In the genomic region with DNA sequence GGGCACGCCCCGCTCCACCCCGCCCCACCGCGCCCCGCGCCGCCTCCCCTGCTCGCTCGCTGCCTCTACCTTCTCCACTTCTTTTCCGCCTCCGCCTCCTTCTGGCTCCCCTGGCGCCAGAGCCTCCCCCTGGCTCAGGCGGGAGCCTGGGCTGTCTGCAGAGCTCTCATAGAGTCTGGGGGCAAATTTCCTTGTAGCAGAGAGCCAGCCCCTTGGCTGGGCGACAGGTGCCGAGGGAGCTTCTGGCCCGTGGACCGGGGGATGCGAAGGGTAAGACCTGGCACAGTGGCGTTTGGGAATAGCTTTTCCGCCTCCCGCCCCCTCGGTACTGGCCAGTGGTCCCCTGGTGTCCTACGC, we compare ENCODE assay signal across 7 mouse cellular contexts. TPM values are rescaled to one million over a fixed set of nuclear protein-coding genes. Genes with fewer than 3 reads are reported as not detected.
DNase-seq lines count a peak whose midpoint lies in the region; ATAC-seq and TF ChIP-seq lines count a peak whose summit lies in the region.

No protein-coding gene starts in this region.

- no peaks in the 10 kb centered on the region for H3K9me3 ChIP-seq in hindbrain, embryonic 11.5 days (ENCODE audit: control insufficient read depth, low read length)
- H3K9me3 ChIP-seq in midbrain, embryonic 13.5 days, result no peaks in the 10 kb centered on the region

- no peak for TF ChIP-seq POLR2A in lung, adult 2 months (IDR thresholded peaks at IDR 0.05; ENCODE audit: borderline replicate concordance, extremely low read depth, low read depth, low read length)

- peak overlapping the region; percentile 11 for H3K4me3 ChIP-seq in lung, adult 2 months (replicated peaks; ENCODE audit: extremely low read depth, low read depth, low read length)
- H3K4me3 ChIP-seq in hindbrain, embryonic 11.5 days (ENCODE audit: low read depth, low read length), result peak overlapping the region; percentile 74
- H3K4me3 ChIP-seq in midbrain, embryonic 13.5 days (replicated peaks), result peak overlapping the region; percentile 70

- no peak for TF ChIP-seq CTCF in lung, adult 2 months (IDR thresholded peaks at IDR 0.05; ENCODE audit: insufficient read depth, low read length)

- no peak for ATAC-seq in hindbrain, embryonic 11.5 days (ENCODE audit: low FRiP score)
- peak; percentile 83 for ATAC-seq in midbrain, embryonic 13.5 days

- peak overlapping the region; percentile 89 for H3K9ac ChIP-seq in hindbrain, embryonic 11.5 days (ENCODE audit: low read depth, low read length)
- peak overlapping the region; percentile 92 for H3K9ac ChIP-seq in midbrain, embryonic 13.5 days (replicated peaks)

- DNase-seq in lung, adult 2 months, result no peak
- DNase-seq in lung, postnatal 36 days, result no peak
- peak; percentile 92 to 94 for DNase-seq in cerebellum, postnatal 10 days
- DNase-seq in hindbrain, embryonic 11.5 days (ENCODE audit: low spot score), result no peak
- DNase-seq in thymus, postnatal 4 days, result no peak
- DNase-seq in spleen, adult 18-20 months, result no peak

- H3K4me2 ChIP-seq in hindbrain, embryonic 11.5 days (replicated peaks; ENCODE audit: low read depth, low read length), result peak overlapping the region; percentile 86
- peak overlapping the region; percentile 86 for H3K4me2 ChIP-seq in midbrain, embryonic 13.5 days (replicated peaks)

- 1% methylated on average over 24 of the region's 24 CpGs for WGBS in lung, adult 2 months
- WGBS in hindbrain, embryonic 11.5 days, result under 1% methylated on average over 11 of the region's 24 CpGs
- 2% methylated on average over 23 of the region's 24 CpGs for WGBS in midbrain, embryonic 13.5 days

- peaks cover 13% of the 10 kb centered on the region for H3K27me3 ChIP-seq in hindbrain, embryonic 11.5 days (ENCODE audit: control insufficient read depth, insufficient read depth, low read length)
- peaks cover 26% of the 10 kb centered on the region for H3K27me3 ChIP-seq in midbrain, embryonic 13.5 days

- no peaks in the 10 kb centered on the region; the same call in 1 of the 2 replicates for H3K4me1 ChIP-seq in lung, adult 2 months (ENCODE audit: control insufficient read depth, insufficient read depth, low read length)
- 0 out of 2 replicates have a peak, but pooled peaks cover 2% of the 10 kb centered on the region for H3K4me1 ChIP-seq in hindbrain, embryonic 11.5 days (replicated peaks; ENCODE audit: control insufficient read depth, insufficient read depth, low read length)
- H3K4me1 ChIP-seq in midbrain, embryonic 13.5 days (replicated peaks), result peaks cover 14% of the 10 kb centered on the region

- peak overlapping the region; percentile 95 for H3K27ac ChIP-seq in hindbrain, embryonic 11.5 days (ENCODE audit: low read depth, low read length)
- H3K27ac ChIP-seq in midbrain, embryonic 13.5 days, result peak overlapping the region; percentile 95

- no peaks in the 10 kb centered on the region for H3K36me3 ChIP-seq in hindbrain, embryonic 11.5 days (ENCODE audit: control insufficient read depth, insufficient read depth, low read length)
- H3K36me3 ChIP-seq in midbrain, embryonic 13.5 days, result no peaks in the 10 kb centered on the region

RNA-seq across cellular contexts. Expression of a gene that starts 0.5 kb away (rescaled TPM):
- 0.89 and 0.97 TPM in 2 replicates for polyA plus RNA-seq in lung, adult 2 months (2012; rRNA removed)
- polyA plus RNA-seq in hindbrain, embryonic 11.5 days (2014; fragmentation: Nextera tagmentation; extraction: Ambion mirVana), result 24.6 and 25.0 TPM in 2 replicates
- 43.9 and 47.1 TPM in 2 replicates for polyA plus RNA-seq in midbrain, embryonic 13.5 days (2015; fragmentation: Nextera tagmentation; extraction: Ambion mirVana)

Comparison
In these comparisons a context has a peak if more than half of its experiments do, and no peak if none do; other contexts are left out.
1. DNase-seq: peak in cerebellum, postnatal 10 days (2 of 2); none in lung, adult 2 months (single experiment), lung, postnatal 36 days (single experiment), hindbrain, embryonic 11.5 days (single experiment), thymus, postnatal 4 days (single experiment) and spleen, adult 18-20 months (0 of 2).
2. H3K4me3 ChIP-seq: peak in every context shown above with its lines; median percentile 74 in hindbrain, embryonic 11.5 days; 70 in midbrain, embryonic 13.5 days; 11 in lung, adult 2 months.
3. RNA of a gene that starts 0.5 kb away (polyA plus RNA-seq): 43.9 to 47.1 TPM in midbrain, embryonic 13.5 days and 24.6 to 25.0 TPM in hindbrain, embryonic 11.5 days; 0.89 to 0.97 TPM in lung, adult 2 months; every median in the first group is over 10 times any median in the second.